Mouse (Mus musculus) embryonic facial prominence, embryonic 12.5 days (tissue): ENCODE data around the gene Ddx27. TPM values are rescaled to one million over a fixed set of nuclear protein-coding genes. Genes with fewer than 3 reads are reported as not detected.
A peak's percentile ranks its signal among the peaks of the same experiment; 100 is the strongest.
"Not testable (repeated sequence)": the region's sequence is repeated elsewhere in the genome, so short reads cannot be mapped to it uniquely, and the experiment has no call there.

Experiments used
- ATAC-seq: fragments of 200-750 bp; cut with Nextera tagmentation; 2 replicates; pipeline ENCODE4 v1.8.0; 2017; ENCODE audit not compliant: insufficient number of reproducible peaks, insufficient read depth, low FRiP score, low TSS enrichment
- H3K27ac ChIP-seq: fragments of 300-500 bp; sonication (generic); 2 replicates; pipeline ENCODE4 v1.5.1; 2016; ENCODE audit warnings: mild to moderate bottlenecking
- H3K27me3 ChIP-seq: fragments of 300-500 bp; sonication (generic); 2 replicates; pipeline ENCODE4 v1.6.1; 2016; ENCODE audit warnings: mild to moderate bottlenecking, moderate library complexity
- H3K36me3 ChIP-seq: fragments of 300-500 bp; sonication (generic); 2 replicates; pipeline ENCODE4 v1.6.1; 2016; ENCODE audit warnings: mild to moderate bottlenecking
- H3K4me1 ChIP-seq: fragments of 300-500 bp; sonication (generic); 2 replicates; pipeline ENCODE4 v1.6.1; 2016
- H3K4me2 ChIP-seq: fragments of 300-500 bp; sonication (generic); replicated peaks from 2 replicates; pipeline ENCODE4 v1.6.1; 2016; ENCODE audit warnings: mild to moderate bottlenecking, moderate library complexity
- H3K4me3 ChIP-seq: fragments of 300-500 bp; sonication (generic); 2 replicates; pipeline ENCODE4 v1.5.1; 2016; ENCODE audit warnings: mild to moderate bottlenecking
- H3K9ac ChIP-seq: fragments of 300-500 bp; sonication (generic); 2 replicates; pipeline ENCODE4 v1.6.1; 2016; ENCODE audit warnings: mild to moderate bottlenecking, moderate library complexity
- H3K9me3 ChIP-seq: fragments of 300-500 bp; sonication (generic); 2 replicates; pipeline ENCODE4 v1.6.1; 2016; ENCODE audit warnings: mild to moderate bottlenecking, moderate library complexity
- WGBS: fragments of 180-500 bp; shearing (Covaris S2); methylation state at CpG from one replicate; pipeline ENCODE4 v1.1.7; 2016; 5-methylcytosine and 5-hydroxymethylcytosine counted together
- polyA plus RNA-seq: library from polyadenylated mRNA; unstranded; fragments of >200 nt; fragmentation: Nextera tagmentation; extraction: Ambion mirVana; gene quantifications from 2 replicates; pipeline ENCODE4 v1.2.1, GENCODE M21; 2016

Gene Ddx27
- polyA plus RNA-seq, 1 experiment from 2014 or later, result 60.2 TPM

GRCm38 (mm10) chr2:166996533-166996894 lies 18.5 kb upstream of the Ddx27 start:
- 41% methylated on average over 8 of the region's 8 CpGs for WGBS
- Histone ChIP-seq H3K4me3 (peak overlapping the region; percentile 92), H3K27me3 (no peaks in the 10 kb centered on the region), H3K4me1 (peaks cover 30% of the 10 kb centered on the region), H3K36me3 (no peaks in the 10 kb centered on the region), H3K9me3 (no peaks in the 10 kb centered on the region), H3K9ac (peak overlapping the region; percentile 97), H3K27ac (peak overlapping the region; percentile 99), H3K4me2 (peak overlapping the region; percentile 88)
- ATAC-seq, result no peak

- Histone ChIP-seq H3K27me3 (no peaks in the 10 kb centered on the region; the same call in 1 of the 2 replicates), H3K9me3 (no peaks in the 10 kb centered on the region), H3K36me3 (no peaks in the 10 kb centered on the region), H3K4me2 (no peak overlapping the region), H3K4me1 (no peaks in the 10 kb centered on the region), H3K4me3 (no peak overlapping the region), H3K9ac (no peak overlapping the region), H3K27ac (no peak overlapping the region)
- ATAC-seq, result no peak
- 47% methylated on average over 9 of the region's 9 CpGs for WGBS
Observed at GRCm38 (mm10) chr2:167001486-167001885, 13.5 kb upstream of the Ddx27 start.

GRCm38 (mm10) chr2:167004099-167004854 lies 10.7 kb upstream of the Ddx27 start:
- Histone ChIP-seq H3K9me3 (no peaks in the 10 kb centered on the region), H3K4me2 (no peak overlapping the region), H3K27ac (no peak overlapping the region), H3K36me3 (no peaks in the 10 kb centered on the region), H3K9ac (no peak overlapping the region), H3K4me1 (no peaks in the 10 kb centered on the region), H3K4me3 (no peak overlapping the region), H3K27me3 (no peaks in the 10 kb centered on the region; the same call in 1 of the 2 replicates)
- no peak for ATAC-seq
- 48% methylated on average over 8 of the region's 8 CpGs for WGBS

- H3K4me3 ChIP-seq, result no peak overlapping the region
- H3K4me1 ChIP-seq, result no peaks in the 10 kb centered on the region
- no peak overlapping the region for H3K27ac ChIP-seq
- no peaks in the 10 kb centered on the region; the same call in 1 of the 2 replicates for H3K27me3 ChIP-seq
- H3K9me3 ChIP-seq, result no peaks in the 10 kb centered on the region
- no peaks in the 10 kb centered on the region for H3K36me3 ChIP-seq
- WGBS, result 88% methylated on average over 2 of the region's 2 CpGs
- H3K9ac ChIP-seq, result no peak overlapping the region
- no peak overlapping the region for H3K4me2 ChIP-seq
- no peak for ATAC-seq
Observed at GRCm38 (mm10) chr2:167006355-167006754, 8.6 kb upstream of the Ddx27 start.

- ATAC-seq, result no peak
- Histone ChIP-seq H3K27me3 (no peaks in the 10 kb centered on the region; the same call in 1 of the 2 replicates), H3K9me3 (no peaks in the 10 kb centered on the region), H3K4me3 (no peak overlapping the region), H3K36me3 (no peaks in the 10 kb centered on the region), H3K4me2 (no peak overlapping the region), H3K27ac (no peak overlapping the region), H3K9ac (no peak overlapping the region), H3K4me1 (no peaks in the 10 kb centered on the region)
- 73% methylated on average over 13 of the region's 13 CpGs for WGBS
Observed at GRCm38 (mm10) chr2:167007001-167007491, 7.9 kb upstream of the Ddx27 start.

- H3K4me3 ChIP-seq, H3K27ac ChIP-seq, ATAC-seq, H3K9me3 ChIP-seq, H3K4me2 ChIP-seq, H3K9ac ChIP-seq, H3K36me3 ChIP-seq, H3K27me3 ChIP-seq, H3K4me1 ChIP-seq: not testable (repeated sequence)
- WGBS, result 78% methylated on average over 4 of the region's 4 CpGs
Observed at GRCm38 (mm10) chr2:167007565-167007964, 7.4 kb upstream of the Ddx27 start.

- H3K9me3 ChIP-seq, result no peaks in the 10 kb centered on the region
- WGBS, result 73% methylated on average over 4 of the region's 4 CpGs
Observed at GRCm38 (mm10) chr2:167009483-167009882, 5.5 kb upstream of the Ddx27 start.

GRCm38 (mm10) chr2:167010546-167010945 lies 4.4 kb upstream of the Ddx27 start:
- H3K4me1 ChIP-seq, result peaks cover under 1% of the 10 kb centered on the region; the same call in 1 of the 2 replicates
- H3K4me2 ChIP-seq, result no peak overlapping the region
- no peaks in the 10 kb centered on the region for H3K36me3 ChIP-seq
- ATAC-seq, result no peak
- no peak overlapping the region for H3K9ac ChIP-seq
- 82% methylated on average over 3 of the region's 3 CpGs for WGBS
- no peaks in the 10 kb centered on the region; the same call in 1 of the 2 replicates for H3K27me3 ChIP-seq
- no peak overlapping the region for H3K27ac ChIP-seq
- H3K4me3 ChIP-seq, result no peak overlapping the region
- no peaks in the 10 kb centered on the region for H3K9me3 ChIP-seq

More at GRCm38 (mm10) chr2:167009483-167009882, 5.5 kb upstream of the Ddx27 start:
- Histone ChIP-seq H3K4me1 (no peaks in the 10 kb centered on the region), H3K27me3 (no peaks in the 10 kb centered on the region; the same call in 1 of the 2 replicates), H3K27ac (no peak overlapping the region), H3K9ac (no peak overlapping the region), H3K36me3 (no peaks in the 10 kb centered on the region), H3K4me2 (no peak overlapping the region), H3K4me3 (no peak overlapping the region)
- no peak for ATAC-seq

- H3K4me2 ChIP-seq, result peak overlapping the region; percentile 93
- peak overlapping the region; percentile 86; the same call in 1 of the 2 replicates for H3K27ac ChIP-seq
- peak; percentile 61; the same call in 1 of the 2 replicates for ATAC-seq
- no peaks in the 10 kb centered on the region for H3K9me3 ChIP-seq
- WGBS, result under 1% methylated on average over 21 of the region's 21 CpGs
- H3K36me3 ChIP-seq, result peaks cover 28% of the 10 kb centered on the region
- peaks cover 12% of the 10 kb centered on the region for H3K4me1 ChIP-seq
- no peaks in the 10 kb centered on the region for H3K27me3 ChIP-seq
- peak overlapping the region; percentile 91 for H3K4me3 ChIP-seq
- peak overlapping the region; percentile 84 for H3K9ac ChIP-seq
Observed at GRCm38 (mm10) chr2:167015382-167015718, 357 bp downstream of the Ddx27 start.

GRCm38 (mm10) chr2:167019396-167019795 lies 4.4 kb downstream of the Ddx27 start:
- Histone ChIP-seq H3K4me1 (peaks cover 12% of the 10 kb centered on the region), H3K4me3 (no peak overlapping the region), H3K27ac (no peak overlapping the region), H3K36me3 (peaks cover 61% of the 10 kb centered on the region), H3K9me3 (no peaks in the 10 kb centered on the region), H3K9ac (no peak overlapping the region), H3K4me2 (no peak overlapping the region), H3K27me3 (no peaks in the 10 kb centered on the region)
- 93% methylated on average over 10 of the region's 10 CpGs for WGBS
- ATAC-seq, result no peak

- Histone ChIP-seq H3K36me3 (peaks cover 92% of the 10 kb centered on the region), H3K9me3 (no peaks in the 10 kb centered on the region), H3K27ac (no peak overlapping the region), H3K9ac (no peak overlapping the region), H3K27me3 (no peaks in the 10 kb centered on the region), H3K4me2 (no peak overlapping the region), H3K4me1 (no peaks in the 10 kb centered on the region), H3K4me3 (no peak overlapping the region)
- 95% methylated on average over 7 of the region's 7 CpGs for WGBS
- no peak for ATAC-seq
Observed at GRCm38 (mm10) chr2:167028553-167028952, 13.6 kb downstream of the Ddx27 start.

GRCm38 (mm10) chr2:167030507-167030906 lies 15.5 kb downstream of the Ddx27 start:
- Histone ChIP-seq H3K4me1 (no peaks in the 10 kb centered on the region), H3K9ac (no peak overlapping the region), H3K4me2 (no peak overlapping the region), H3K4me3 (no peak overlapping the region), H3K27me3 (no peaks in the 10 kb centered on the region), H3K9me3 (no peaks in the 10 kb centered on the region), H3K36me3 (peaks cover 95% of the 10 kb centered on the region), H3K27ac (no peak overlapping the region)
- WGBS, result 94% methylated on average over 4 of the region's 4 CpGs
- ATAC-seq, result no peak
